Mouse (Mus musculus) lung, embryonic 14.5 days (tissue): ENCODE measurements at regions not wholly inside any gene's neighbourhood (a gene's known extent, or its start where the extent isn't known, plus 50 kb on each side); places are given as distances from the start of the nearest gene placed in this dataset.

ENCODE experiments used
- ATAC-seq: fragments of 200-750 bp; cut with Nextera tagmentation; 2 replicates; pipeline ENCODE4 v1.8.0; 2017; ENCODE audit warnings: mild to moderate bottlenecking, moderate TSS enrichment, moderate library complexity; ENCODE audit not compliant: insufficient read depth
- DNase-seq: peaks from one replicate; pipeline ENCODE4 v3.0.0-alpha.2; 2015
- H3K27ac ChIP-seq: fragments of 300-500 bp; sonication (generic); 2 replicates; pipeline ENCODE4 v1.5.1; 2014; ENCODE audit warnings: low read depth, mild to moderate bottlenecking, moderate library complexity
- H3K27me3 ChIP-seq: fragments of 300-500 bp; sonication (generic); 2 replicates; pipeline ENCODE4 v1.6.1; 2014; ENCODE audit warnings: low read length, control low read depth; ENCODE audit not compliant: insufficient read depth
- H3K36me3 ChIP-seq: fragments of 300-500 bp; sonication (generic); 2 replicates; pipeline ENCODE4 v1.6.1; 2014; ENCODE audit warnings: control low read depth; ENCODE audit not compliant: insufficient read depth
- H3K4me1 ChIP-seq: fragments of 300-500 bp; sonication (generic); 2 replicates; pipeline ENCODE4 v1.6.1; 2014; ENCODE audit warnings: antibody characterized with exemption, control low read depth; ENCODE audit not compliant: insufficient read depth
- H3K4me2 ChIP-seq: fragments of 300-500 bp; sonication (generic); 2 replicates; pipeline ENCODE4 v1.6.1; 2014; ENCODE audit warnings: mild to moderate bottlenecking
- H3K4me3 ChIP-seq: fragments of 300-500 bp; sonication (generic); 2 replicates; pipeline ENCODE4 v1.5.1; 2014; ENCODE audit warnings: low read depth, low read length
- H3K9ac ChIP-seq: fragments of 300-500 bp; sonication (generic); 2 replicates; pipeline ENCODE4 v1.6.1; 2014
- H3K9me3 ChIP-seq: fragments of 300-500 bp; sonication (generic); 2 replicates; pipeline ENCODE4 v1.6.1; 2016; ENCODE audit warnings: low read depth, low read length, control low read depth
- CTCF ChIP-seq: IDR thresholded peaks from 2 replicates; pipeline ENCODE4 v1.5.1; 2016; ENCODE audit warnings: antibody characterized with exemption, low read depth
- WGBS: fragments of 180-500 bp; shearing (Covaris S2); extraction: QIAGEN DNeasy Blood & Tissue Kit; methylation state at CpG from one replicate; pipeline ENCODE4 v1.1.7; 2014; 5-methylcytosine and 5-hydroxymethylcytosine counted together

DNA sequence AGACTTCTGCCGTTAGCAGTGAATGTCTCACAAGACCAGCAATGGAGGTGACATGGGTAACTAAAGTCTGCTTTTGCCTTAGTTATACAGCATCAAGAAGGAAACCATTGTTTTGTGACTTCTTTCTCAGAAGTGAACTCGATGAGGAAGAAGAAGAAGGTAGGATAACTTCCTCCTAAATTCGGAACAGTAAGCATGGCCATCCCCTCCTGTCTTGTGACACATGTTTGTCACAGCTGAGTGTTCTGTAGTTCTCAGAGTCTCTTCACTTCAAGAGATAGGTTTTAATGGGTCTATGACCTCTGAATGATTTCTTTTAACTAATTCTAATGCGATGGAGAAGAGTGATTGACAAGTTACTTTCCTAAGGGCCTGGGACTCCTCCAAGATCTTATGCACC lies 79.3 kb upstream of the Zeb2 start:
- 91% methylated on average over 4 of the region's 4 CpGs for WGBS
- no peak overlapping the region for H3K4me2 ChIP-seq

DNA sequence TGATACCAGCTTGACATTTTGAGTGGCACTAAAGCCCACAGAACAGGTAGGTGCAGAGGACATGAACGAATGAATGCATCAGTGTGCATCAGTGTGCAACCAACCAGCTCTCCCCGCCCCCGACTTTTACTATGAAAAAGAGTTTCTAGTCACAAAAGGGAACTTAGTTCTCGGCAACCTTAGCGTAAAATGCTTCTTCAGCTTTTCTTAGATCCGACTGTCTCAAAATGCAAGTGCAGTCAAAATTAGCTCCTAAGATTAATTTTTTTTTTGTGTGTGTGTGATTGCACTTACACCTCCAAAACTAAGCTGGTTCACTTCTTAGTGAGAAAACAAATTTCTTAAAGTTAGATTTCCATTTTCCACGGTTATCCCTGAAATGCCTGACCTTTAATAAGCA lies 77.1 kb upstream of the Zeb2 start:
- Histone ChIP-seq H3K4me3 (no peak overlapping the region), H3K4me2 (no peak overlapping the region), H3K4me1 (peaks cover 2% of the 10 kb centered on the region; the same call in 1 of the 2 replicates), H3K9ac (no peak overlapping the region), H3K36me3 (no peaks in the 10 kb centered on the region), H3K27ac (no peak overlapping the region), H3K27me3 (no peaks in the 10 kb centered on the region), H3K9me3 (no peaks in the 10 kb centered on the region)
- DNase-seq (no peak), ATAC-seq (no peak)
- 85% methylated on average over 7 of the region's 7 CpGs for WGBS
- TF ChIP-seq CTCF: no peak

More for the DNA sequence above, 79.3 kb upstream of the Zeb2 start:
- H3K9me3 ChIP-seq: no peaks in the 10 kb centered on the region
- no peaks in the 10 kb centered on the region for H3K36me3 ChIP-seq
- no peaks in the 10 kb centered on the region for H3K27me3 ChIP-seq
- ATAC-seq: no peak
- no peak for DNase-seq
- H3K4me3 ChIP-seq: no peak overlapping the region
- peaks cover 2% of the 10 kb centered on the region; the same call in 1 of the 2 replicates for H3K4me1 ChIP-seq
- H3K27ac ChIP-seq: no peak overlapping the region
- no peak for TF ChIP-seq CTCF
- H3K9ac ChIP-seq: no peak overlapping the region

DNA sequence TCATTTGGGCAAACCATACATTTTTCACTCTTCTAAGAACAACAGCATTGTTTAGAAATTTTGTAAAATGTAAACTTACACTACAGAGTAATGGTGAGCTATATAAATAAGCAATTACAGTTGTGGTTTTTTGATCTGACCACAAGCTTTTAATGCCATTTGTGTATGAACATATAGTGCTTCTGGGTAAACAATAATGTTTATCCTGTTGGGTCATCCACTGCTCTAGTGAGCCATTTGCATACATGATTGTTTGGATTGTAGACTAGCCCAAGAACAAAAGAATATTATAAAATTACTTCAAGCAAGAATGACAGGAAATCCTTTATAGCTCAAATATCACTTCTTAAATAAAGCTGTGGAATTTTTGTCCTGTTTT lies 68.4 kb upstream of the Zeb2 start:
- Histone ChIP-seq H3K4me1 (peaks cover 15% of the 10 kb centered on the region), H3K9ac (no peak overlapping the region; the same call in 1 of the 2 replicates), H3K4me3 (no peak overlapping the region), H3K27me3 (no peaks in the 10 kb centered on the region), H3K36me3 (no peaks in the 10 kb centered on the region), H3K4me2 (peak overlapping the region; percentile 48), H3K9me3 (no peaks in the 10 kb centered on the region), H3K27ac (peak overlapping the region; percentile 85)
- no peak for TF ChIP-seq CTCF
- DNase-seq (no peak), ATAC-seq (peak; percentile 57)

DNA sequence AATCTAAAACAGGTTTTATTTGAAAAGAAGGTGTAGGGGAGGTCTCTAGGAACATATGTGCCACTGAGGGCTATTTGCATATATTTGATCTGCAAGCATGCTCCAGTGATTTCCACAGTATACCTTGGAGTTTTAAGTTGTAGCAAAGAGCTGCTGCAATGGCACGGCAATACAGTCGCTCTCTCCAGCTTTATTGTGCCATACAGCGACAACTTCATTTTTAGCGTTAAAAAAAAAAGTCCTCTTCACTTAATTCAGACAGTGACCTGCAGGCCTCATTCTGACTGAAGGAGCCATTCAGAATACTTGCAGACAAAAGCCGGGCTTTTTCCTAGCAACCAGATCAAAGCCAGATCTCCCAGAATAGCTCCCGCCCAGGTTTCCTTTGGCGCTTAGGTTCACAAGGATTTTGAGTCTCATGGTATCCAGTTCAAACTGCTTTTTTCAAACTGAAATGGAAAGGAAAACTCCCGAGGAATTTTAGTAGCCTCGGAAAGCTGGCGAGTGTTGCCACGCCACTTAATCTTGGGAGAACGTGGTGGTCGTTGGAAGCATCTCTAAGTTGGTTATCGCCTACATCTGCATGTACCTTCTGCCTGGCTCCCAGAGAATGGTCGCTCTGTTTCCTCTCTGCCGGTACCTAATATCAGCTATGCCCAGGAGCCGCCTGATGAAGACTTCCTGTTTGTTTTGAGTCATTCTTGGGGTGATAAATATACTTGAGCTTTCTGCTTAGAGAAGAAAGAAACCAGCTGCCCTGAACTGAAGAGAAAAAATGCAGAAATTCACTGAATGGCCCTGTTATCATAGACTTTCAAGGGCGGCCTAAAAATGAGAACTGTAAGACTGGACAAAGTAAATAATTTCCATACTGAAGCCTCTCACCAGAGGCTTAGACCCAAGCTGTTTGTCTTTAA lies 67.8 kb upstream of the Zeb2 start:
- Histone ChIP-seq H3K4me2 (peak overlapping the region; percentile 48), H3K27me3 (no peaks in the 10 kb centered on the region), H3K27ac (peak overlapping the region; percentile 85), H3K9me3 (no peaks in the 10 kb centered on the region), H3K4me1 (peaks cover 15% of the 10 kb centered on the region), H3K36me3 (no peaks in the 10 kb centered on the region), H3K9ac (no peak overlapping the region; the same call in 1 of the 2 replicates), H3K4me3 (no peak overlapping the region)
- DNase-seq (peak; percentile 81), ATAC-seq (peak; percentile 80)
- WGBS: 7% methylated on average over 18 of the region's 18 CpGs
- no peak for TF ChIP-seq CTCF

DNA sequence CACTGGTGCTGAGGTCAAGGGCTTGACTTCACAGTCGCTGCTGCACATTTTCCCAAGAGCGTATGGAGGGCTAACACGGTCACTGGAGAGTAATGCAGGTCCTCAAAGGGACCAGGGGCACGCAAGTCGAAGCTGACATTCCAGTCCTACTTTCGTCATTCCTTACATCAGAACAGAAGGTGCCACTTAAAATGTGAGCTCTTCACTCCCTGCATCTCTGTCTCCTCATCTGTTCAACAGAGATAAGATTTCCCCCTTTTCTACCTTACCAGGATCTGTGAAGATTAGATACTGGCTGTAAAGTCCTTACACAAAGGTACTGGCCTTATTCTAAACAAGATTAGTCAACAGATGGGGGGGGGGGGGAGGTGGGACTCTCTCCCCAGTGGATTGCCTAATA lies 67.0 kb upstream of the Zeb2 start:
- no peaks in the 10 kb centered on the region for H3K9me3 ChIP-seq
- peak overlapping the region; percentile 85 for H3K27ac ChIP-seq
- H3K4me2 ChIP-seq: peak overlapping the region; percentile 19
- H3K27me3 ChIP-seq: no peaks in the 10 kb centered on the region
- TF ChIP-seq CTCF: no peak
- H3K4me3 ChIP-seq: no peak overlapping the region
- WGBS: 35% methylated on average over 6 of the region's 6 CpGs
- no peaks in the 10 kb centered on the region for H3K36me3 ChIP-seq
- no peak overlapping the region for H3K9ac ChIP-seq
- peak; percentile 39; the same call in 1 of the 2 replicates for ATAC-seq
- DNase-seq: peak; percentile 36
- H3K4me1 ChIP-seq: peaks cover 15% of the 10 kb centered on the region

DNA sequence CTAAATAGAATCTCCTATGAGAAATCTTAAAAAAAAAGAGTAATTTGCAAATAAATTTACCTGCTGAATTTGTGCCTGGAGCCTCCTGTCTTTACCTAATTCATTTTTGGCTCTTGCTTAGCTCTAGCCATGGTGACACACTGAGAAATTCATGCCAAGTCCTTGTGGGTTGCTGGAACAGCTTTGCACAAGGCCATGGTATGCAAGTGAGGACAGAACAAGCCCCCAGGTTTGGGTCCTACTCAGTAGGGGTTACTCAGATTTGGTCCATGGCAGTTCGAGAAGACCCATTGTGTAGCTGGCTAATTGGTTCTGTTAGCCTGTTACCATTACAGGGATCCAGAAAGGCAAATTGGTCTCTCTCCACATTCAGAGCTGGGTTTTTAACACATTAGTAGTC lies 65.7 kb upstream of the Zeb2 start:
- no peak for TF ChIP-seq CTCF
- ATAC-seq: no peak
- 87% methylated on average over 1 of the region's 1 CpGs for WGBS
- Histone ChIP-seq H3K4me3 (no peak overlapping the region), H3K4me2 (no peak overlapping the region), H3K27me3 (no peaks in the 10 kb centered on the region), H3K4me1 (peaks cover 15% of the 10 kb centered on the region), H3K27ac (no peak overlapping the region), H3K9ac (no peak overlapping the region), H3K9me3 (no peaks in the 10 kb centered on the region), H3K36me3 (no peaks in the 10 kb centered on the region)
- DNase-seq: no peak

DNA sequence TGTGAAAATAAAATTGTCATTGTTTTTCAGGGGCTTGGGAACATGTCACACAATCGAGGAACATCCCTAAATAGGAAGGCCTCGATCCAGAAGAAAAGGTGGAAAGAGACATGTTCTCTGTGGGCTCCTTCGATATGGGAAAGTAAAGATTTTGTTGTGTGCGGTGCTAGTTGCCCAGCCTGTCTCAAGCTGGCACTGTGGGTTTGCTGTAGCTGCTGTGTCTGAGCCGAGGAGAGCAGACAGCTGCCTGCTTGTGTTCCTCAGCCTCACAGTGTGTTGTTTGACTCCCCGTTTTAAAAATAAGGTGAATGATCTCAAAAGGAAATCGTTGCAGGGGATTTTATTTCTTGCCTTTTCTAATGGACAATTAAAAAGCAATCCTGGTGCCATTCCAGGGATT lies 64.4 kb upstream of the Zeb2 start:
- Histone ChIP-seq H3K36me3 (no peaks in the 10 kb centered on the region), H3K9me3 (no peaks in the 10 kb centered on the region), H3K27ac (no peak overlapping the region), H3K9ac (no peak overlapping the region), H3K27me3 (no peaks in the 10 kb centered on the region), H3K4me2 (no peak overlapping the region), H3K4me1 (peaks cover 15% of the 10 kb centered on the region), H3K4me3 (no peak overlapping the region)
- 75% methylated on average over 7 of the region's 7 CpGs for WGBS
- ATAC-seq (no peak), DNase-seq (no peak)
- TF ChIP-seq CTCF: no peak
